Mouse (Mus musculus) hindbrain, postnatal 0 days (tissue): Measurements from ENCODE around the gene Gm10226. TPM values are rescaled to one million over a fixed set of nuclear protein-coding genes. Genes with fewer than 3 reads are reported as not detected.

Experiments used
- ATAC-seq: fragments of 200-750 bp; cut with Nextera tagmentation; 2 replicates; pipeline ENCODE4 v1.8.0; 2017; ENCODE audit warnings: mild to moderate bottlenecking, moderate TSS enrichment, moderate library complexity
- DNase-seq: peaks from one replicate; pipeline ENCODE4 v3.0.0-alpha.2; 2015; ENCODE audit warnings: low spot score
- H3K27ac ChIP-seq: fragments of 300-500 bp; sonication (generic); 2 replicates; pipeline ENCODE4 v1.5.1; 2014; ENCODE audit warnings: mild to moderate bottlenecking
- H3K27me3 ChIP-seq: fragments of 300-500 bp; sonication (generic); 2 replicates; pipeline ENCODE4 v1.6.1; 2014; ENCODE audit warnings: low read length, mixed read lengths; ENCODE audit not compliant: insufficient read depth
- H3K36me3 ChIP-seq: fragments of 300-500 bp; sonication (generic); 2 replicates; pipeline ENCODE4 v1.6.1; 2014; ENCODE audit warnings: low read length, mixed read lengths; ENCODE audit not compliant: insufficient read depth
- H3K4me1 ChIP-seq: fragments of 300-500 bp; sonication (generic); 2 replicates; pipeline ENCODE4 v1.6.1; 2014; ENCODE audit warnings: antibody characterized with exemption, low read length, mixed read lengths; ENCODE audit not compliant: insufficient read depth
- H3K4me2 ChIP-seq: fragments of 300-500 bp; sonication (generic); 2 replicates; pipeline ENCODE4 v1.6.1; 2014; ENCODE audit warnings: low read depth, mild to moderate bottlenecking, low read length, moderate library complexity, mixed read lengths
- H3K4me3 ChIP-seq: fragments of 300-500 bp; sonication (generic); 2 replicates; pipeline ENCODE4 v1.5.1; 2014; ENCODE audit warnings: low read length
- H3K9ac ChIP-seq: fragments of 300-500 bp; sonication (generic); replicated peaks from 2 replicates; pipeline ENCODE4 v1.6.1; 2014; ENCODE audit warnings: mild to moderate bottlenecking, low read length, moderate library complexity, mixed read lengths
- H3K9me3 ChIP-seq: fragments of 300-500 bp; sonication (generic); 2 replicates; pipeline ENCODE4 v1.6.1; 2016; ENCODE audit warnings: low read length, mixed read lengths
- CTCF ChIP-seq: IDR thresholded peaks from 2 replicates; pipeline ENCODE4 v1.5.1; 2016; ENCODE audit warnings: antibody characterized with exemption, control low read depth, low read depth
- WGBS: fragments of 180-500 bp; shearing (Covaris S2); extraction: QIAGEN DNeasy Blood & Tissue Kit; methylation state at CpG from one replicate; pipeline ENCODE4 v1.1.7; 2014; 5-methylcytosine and 5-hydroxymethylcytosine counted together
- polyA plus RNA-seq: library from polyadenylated mRNA; unstranded; fragments of >200 nt; fragmentation: Nextera tagmentation; extraction: Ambion mirVana; gene quantifications from 2 replicates; pipeline ENCODE4 v1.2.1, GENCODE M21; 2015
- total RNA-seq: library from RNA; depleted of rRNA; stranded (reverse); fragments of >200 nt; gene quantifications from 2 replicates; pipeline ENCODE4 v1.2.3, GENCODE M21; 2014; rRNA removed

Gene Gm10226
- total and polyA plus RNA-seq, 2 experiments from 2014 or later: 5.5 TPM; not detected in 1

- Histone ChIP-seq H3K4me3 (peak overlapping the region; percentile 75), H3K9me3 (no peaks in the 10 kb centered on the region), H3K4me1 (peaks cover 9% of the 10 kb centered on the region; the same call in 1 of the 2 replicates), H3K27ac (peak overlapping the region; percentile 85; the same call in 1 of the 2 replicates), H3K9ac (peak overlapping the region; percentile 81), H3K27me3 (no peaks in the 10 kb centered on the region), H3K36me3 (peaks cover 4% of the 10 kb centered on the region; the same call in 1 of the 2 replicates), H3K4me2 (peak overlapping the region; percentile 65)
- TF ChIP-seq CTCF: no peak
- DNase-seq: no peak
- no peak for ATAC-seq
- WGBS: 87% methylated on average over 4 of the region's 4 CpGs
These were observed 41.4 kb downstream of the Gm10226 start for GRCm38 (mm10) chr17:21733049-21733448.

GRCm38 (mm10) chr17:21733529-21734031 lies 41.9 kb downstream of the Gm10226 start:
- DNase-seq (peak; percentile 92), ATAC-seq (peak; percentile 99)
- Histone ChIP-seq H3K36me3 (peaks cover 4% of the 10 kb centered on the region; the same call in 1 of the 2 replicates), H3K9ac (peak overlapping the region; percentile 81), H3K9me3 (no peaks in the 10 kb centered on the region), H3K4me2 (peak overlapping the region; percentile 65), H3K4me3 (peak overlapping the region; percentile 75), H3K4me1 (peaks cover 9% of the 10 kb centered on the region; the same call in 1 of the 2 replicates), H3K27me3 (no peaks in the 10 kb centered on the region), H3K27ac (peak overlapping the region; percentile 85)
- peak; percentile 65 for TF ChIP-seq CTCF
- WGBS: 1% methylated on average over 27 of the region's 27 CpGs

Other genes with a start within 250 kb of the Gm10226 start
- gene Zfp51, start 241.5 kb upstream of the Gm10226 start, total RNA-seq: 2.9 and 3.2 TPM in 2 replicates
- gene Zfp51, start 241.5 kb upstream of the Gm10226 start, polyA plus RNA-seq: 5.6 TPM in 2 replicates
- gene Zfp53, start 202.9 kb upstream of the Gm10226 start, total RNA-seq: 3.1 and 3.4 TPM in 2 replicates
- 7.8 and 7.9 TPM in 2 replicates for gene Zfp53, start 202.9 kb upstream of the Gm10226 start, polyA plus RNA-seq
- 2.0 and 2.1 TPM in 2 replicates for gene Zfp52, start 156.3 kb upstream of the Gm10226 start, total RNA-seq
- 2.1 and 2.3 TPM in 2 replicates for gene Zfp52, start 156.3 kb upstream of the Gm10226 start, polyA plus RNA-seq
- gene Zfp948, start 124.9 kb upstream of the Gm10226 start, total RNA-seq: 6.5 and 8.7 TPM in 2 replicates
- 13.2 and 15.5 TPM in 2 replicates for gene Zfp948, start 124.9 kb upstream of the Gm10226 start, polyA plus RNA-seq
- 3.3 and 4.2 TPM in 2 replicates for gene Zfp983, start 41.2 kb upstream of the Gm10226 start, total RNA-seq
- gene Zfp983, start 41.2 kb upstream of the Gm10226 start, polyA plus RNA-seq: 4.7 and 5.0 TPM in 2 replicates
- 3.7 and 4.6 TPM in 2 replicates for gene Zfp760, start 15.9 kb downstream of the Gm10226 start, total RNA-seq
- gene Zfp760, start 15.9 kb downstream of the Gm10226 start, polyA plus RNA-seq: 4.7 and 5.6 TPM in 2 replicates
- gene Zfp229, start 38.9 kb downstream of the Gm10226 start, total RNA-seq: 6.5 and 9.0 TPM in 2 replicates
- gene Zfp229, start 38.9 kb downstream of the Gm10226 start, polyA plus RNA-seq: 6.8 and 12.6 TPM in 2 replicates
- 0.63 and 1.2 TPM in 2 replicates for gene Zfp820, start 153.9 kb downstream of the Gm10226 start, total RNA-seq
- 2.0 and 2.2 TPM in 2 replicates for gene Zfp820, start 153.9 kb downstream of the Gm10226 start, polyA plus RNA-seq
- 1.0 and 2.6 TPM in 2 replicates for gene Zfp995, start 218.1 kb downstream of the Gm10226 start, total RNA-seq
- 6.9 and 7.8 TPM in 2 replicates for gene Zfp995, start 218.1 kb downstream of the Gm10226 start, polyA plus RNA-seq